Mouse (Mus musculus): ENCODE results near the gene Rpsa. TPM values are rescaled to one million over a fixed set of nuclear protein-coding genes. Genes with fewer than 3 reads are reported as not detected.

Rpsa gene
- 1,445 and 1,457 TPM in 2 replicates for polyA plus RNA-seq (2016; fragmentation: Nextera tagmentation; extraction: Ambion mirVana)

GRCm38 (mm10) chr9:120127538-120128251 is at the start of gene Rpsa:
TSS of gene Rpsa (plus strand) at chr9:120127689.
- WGBS, result under 1% methylated on average over 72 of the region's 72 CpGs
- H3K27me3 ChIP-seq (replicated peaks; ENCODE audit: low read depth, poor library complexity, severe bottlenecking), result no peaks in the 10 kb centered on the region
- peak within 1 kb of the TSS; percentile 100 for H3K27ac ChIP-seq (replicated peaks)
- H3K9me3 ChIP-seq, result no peaks in the 10 kb centered on the region
- H3K4me1 ChIP-seq, result peaks cover 18% of the 10 kb centered on the region
- peak; percentile 98 for DNase-seq (ENCODE audit: low spot score)
- peak within 1 kb of the TSS; percentile 100 for H3K4me3 ChIP-seq
- peaks cover 59% of the 10 kb centered on the region for H3K36me3 ChIP-seq (replicated peaks)

- H3K27ac ChIP-seq (replicated peaks), result no peak overlapping the region
- no peak for DNase-seq (ENCODE audit: low spot score)
- no peak overlapping the region for H3K4me3 ChIP-seq
- WGBS, result 81% methylated on average over 3 of the region's 3 CpGs
- H3K9me3 ChIP-seq, result no peaks in the 10 kb centered on the region
- no peaks in the 10 kb centered on the region for H3K27me3 ChIP-seq (replicated peaks; ENCODE audit: low read depth, poor library complexity, severe bottlenecking)
- no peaks in the 10 kb centered on the region; the same call in 1 of the 2 replicates for H3K4me1 ChIP-seq
- no peaks in the 10 kb centered on the region for H3K36me3 ChIP-seq (replicated peaks)
These were observed 49.2 kb upstream of the Rpsa start for GRCm38 (mm10) chr9:120078241-120078640.

- no peaks in the 10 kb centered on the region for H3K36me3 ChIP-seq (replicated peaks)
- H3K9me3 ChIP-seq, result no peaks in the 10 kb centered on the region
- 77% methylated on average over 7 of the region's 7 CpGs for WGBS
- H3K27ac ChIP-seq (replicated peaks), result no peak overlapping the region
- DNase-seq (ENCODE audit: low spot score), result no peak
- no peaks in the 10 kb centered on the region for H3K27me3 ChIP-seq (replicated peaks; ENCODE audit: low read depth, poor library complexity, severe bottlenecking)
- H3K4me1 ChIP-seq, result no peaks in the 10 kb centered on the region; the same call in 1 of the 2 replicates
- no peak overlapping the region for H3K4me3 ChIP-seq
These were observed 47.6 kb upstream of the Rpsa start for GRCm38 (mm10) chr9:120079901-120080300.

- no peaks in the 10 kb centered on the region for H3K9me3 ChIP-seq
These were observed 46.9 kb upstream of the Rpsa start for GRCm38 (mm10) chr9:120080546-120081108.

GRCm38 (mm10) chr9:120081247-120081646 is 46.2 kb upstream of the Rpsa start:
- DNase-seq (ENCODE audit: low spot score), result no peak
- WGBS, result 74% methylated on average over 6 of the region's 6 CpGs
- Histone ChIP-seq H3K27me3 (replicated peaks; ENCODE audit: low read depth, poor library complexity, severe bottlenecking) (no peaks in the 10 kb centered on the region), H3K4me1 (no peaks in the 10 kb centered on the region; the same call in 1 of the 2 replicates), H3K4me3 (no peak overlapping the region), H3K27ac (replicated peaks) (no peak overlapping the region), H3K36me3 (replicated peaks) (no peaks in the 10 kb centered on the region), H3K9me3 (no peaks in the 10 kb centered on the region)

More at GRCm38 (mm10) chr9:120080546-120081108, 46.9 kb upstream of the Rpsa start:
- Histone ChIP-seq H3K27ac (replicated peaks) (no peak overlapping the region), H3K4me1 (no peaks in the 10 kb centered on the region; the same call in 1 of the 2 replicates), H3K4me3 (no peak overlapping the region), H3K36me3 (replicated peaks) (no peaks in the 10 kb centered on the region), H3K27me3 (replicated peaks; ENCODE audit: low read depth, poor library complexity, severe bottlenecking) (no peaks in the 10 kb centered on the region)
- DNase-seq (ENCODE audit: low spot score), result no peak
- WGBS, result 87% methylated on average over 8 of the region's 8 CpGs

GRCm38 (mm10) chr9:120081967-120082366 is 45.5 kb upstream of the Rpsa start:
- H3K36me3 ChIP-seq (replicated peaks), result no peaks in the 10 kb centered on the region
- no peaks in the 10 kb centered on the region; the same call in 1 of the 2 replicates for H3K4me1 ChIP-seq
- WGBS, result 87% methylated on average over 5 of the region's 5 CpGs
- H3K27ac ChIP-seq (replicated peaks), result no peak overlapping the region
- no peak for DNase-seq (ENCODE audit: low spot score)
- H3K27me3 ChIP-seq (replicated peaks; ENCODE audit: low read depth, poor library complexity, severe bottlenecking), result no peaks in the 10 kb centered on the region
- no peak overlapping the region for H3K4me3 ChIP-seq
- no peaks in the 10 kb centered on the region for H3K9me3 ChIP-seq

- Histone ChIP-seq H3K27ac (replicated peaks) (no peak overlapping the region), H3K9me3 (no peaks in the 10 kb centered on the region), H3K36me3 (replicated peaks) (no peaks in the 10 kb centered on the region), H3K4me3 (no peak overlapping the region), H3K4me1 (no peaks in the 10 kb centered on the region; the same call in 1 of the 2 replicates), H3K27me3 (replicated peaks; ENCODE audit: low read depth, poor library complexity, severe bottlenecking) (no peaks in the 10 kb centered on the region)
- DNase-seq (ENCODE audit: low spot score), result no peak
- WGBS, result 86% methylated on average over 4 of the region's 4 CpGs
These were observed 44.8 kb upstream of the Rpsa start for GRCm38 (mm10) chr9:120082691-120083090.

- no peak overlapping the region for H3K27ac ChIP-seq (replicated peaks)
These were observed 44.2 kb upstream of the Rpsa start for GRCm38 (mm10) chr9:120083158-120083894.

GRCm38 (mm10) chr9:120084406-120084805 is 43.1 kb upstream of the Rpsa start:
- DNase-seq (ENCODE audit: low spot score), result no peak
- no peaks in the 10 kb centered on the region; the same call in 1 of the 2 replicates for H3K4me1 ChIP-seq
- no peaks in the 10 kb centered on the region for H3K36me3 ChIP-seq (replicated peaks)
- H3K27ac ChIP-seq (replicated peaks), result no peak overlapping the region
- WGBS, result 90% methylated on average over 9 of the region's 9 CpGs
- H3K4me3 ChIP-seq, result no peak overlapping the region
- no peaks in the 10 kb centered on the region for H3K9me3 ChIP-seq
- no peaks in the 10 kb centered on the region for H3K27me3 ChIP-seq (replicated peaks; ENCODE audit: low read depth, poor library complexity, severe bottlenecking)

More at GRCm38 (mm10) chr9:120083158-120083894, 44.2 kb upstream of the Rpsa start:
- Histone ChIP-seq H3K4me1 (no peaks in the 10 kb centered on the region; the same call in 1 of the 2 replicates), H3K4me3 (no peak overlapping the region), H3K9me3 (no peaks in the 10 kb centered on the region), H3K36me3 (replicated peaks) (no peaks in the 10 kb centered on the region), H3K27me3 (replicated peaks; ENCODE audit: low read depth, poor library complexity, severe bottlenecking) (no peaks in the 10 kb centered on the region)
- WGBS, result 83% methylated on average over 18 of the region's 18 CpGs
- DNase-seq (ENCODE audit: low spot score), result no peak

GRCm38 (mm10) chr9:120089125-120089524 is 38.4 kb upstream of the Rpsa start:
- H3K27me3 ChIP-seq (replicated peaks; ENCODE audit: low read depth, poor library complexity, severe bottlenecking), result no peaks in the 10 kb centered on the region
- WGBS, result 81% methylated on average over 7 of the region's 7 CpGs
- H3K4me1 ChIP-seq, result no peaks in the 10 kb centered on the region
- no peak overlapping the region for H3K27ac ChIP-seq (replicated peaks)
- H3K9me3 ChIP-seq, result no peaks in the 10 kb centered on the region
- no peak for DNase-seq (ENCODE audit: low spot score)
- H3K36me3 ChIP-seq (replicated peaks), result no peaks in the 10 kb centered on the region
- no peak overlapping the region for H3K4me3 ChIP-seq

- Histone ChIP-seq H3K4me1 (no peaks in the 10 kb centered on the region), H3K4me3 (no peak overlapping the region), H3K27ac (replicated peaks) (no peak overlapping the region), H3K9me3 (no peaks in the 10 kb centered on the region), H3K36me3 (replicated peaks) (no peaks in the 10 kb centered on the region), H3K27me3 (replicated peaks; ENCODE audit: low read depth, poor library complexity, severe bottlenecking) (no peaks in the 10 kb centered on the region)
- WGBS, result 87% methylated on average over 10 of the region's 10 CpGs
- DNase-seq (ENCODE audit: low spot score), result no peak
These were observed 36.4 kb upstream of the Rpsa start for GRCm38 (mm10) chr9:120091086-120091485.

GRCm38 (mm10) chr9:120091696-120092238 is 35.7 kb upstream of the Rpsa start, which contains the start of gene Ccr8:
TSS of gene Ccr8 (plus strand) at chr9:120092114.
- no peak for DNase-seq (ENCODE audit: low spot score)
- Histone ChIP-seq H3K4me3 (no peak within 1 kb of the TSS), H3K27ac (replicated peaks) (no peak within 1 kb of the TSS), H3K27me3 (replicated peaks; ENCODE audit: low read depth, poor library complexity, severe bottlenecking) (no peaks in the 10 kb centered on the region), H3K36me3 (replicated peaks) (no peaks in the 10 kb centered on the region), H3K9me3 (no peaks in the 10 kb centered on the region), H3K4me1 (no peaks in the 10 kb centered on the region)
- 83% methylated on average over 5 of the region's 5 CpGs for WGBS
